Mouse (Mus musculus): ENCODE data around the gene Per1. TPM values are rescaled to one million over a fixed set of nuclear protein-coding genes. Genes with fewer than 3 reads are reported as not detected.

Gene Per1
- polyA plus RNA-seq, 1 experiment from 2014 or later = 10.1 TPM

GRCm38 (mm10) chr11:69133566-69133922 lies 38.5 kb downstream of the Per1 start:
- Histone ChIP-seq H3K4me3 (replicated peaks; ENCODE audit: low read length) (peak overlapping the region; percentile 39; the same call in 1 of the 2 replicates), H3K4me2 (replicated peaks) (peak overlapping the region; percentile 66), H3K4me1 (replicated peaks; ENCODE audit: control insufficient read depth, insufficient read depth, low read length) (peaks cover 9% of the 10 kb centered on the region; the same call in 1 of the 2 replicates), H3K9me3 (ENCODE audit: control insufficient read depth, low read length) (no peaks in the 10 kb centered on the region), H3K36me3 (replicated peaks; ENCODE audit: control insufficient read depth, insufficient read depth) (no peaks in the 10 kb centered on the region), H3K27me3 (ENCODE audit: control insufficient read depth, insufficient read depth, low read length) (no peaks in the 10 kb centered on the region), H3K27ac (no peak overlapping the region), H3K9ac (peak overlapping the region; percentile 58; the same call in 1 of the 2 replicates)
- WGBS = 14% methylated on average over 5 of the region's 5 CpGs
- DNase-seq (ENCODE audit: low spot score) (no peak), ATAC-seq (ENCODE audit: low FRiP score) (peak; percentile 34; the same call in 1 of the 2 replicates)

GRCm38 (mm10) chr11:69133923-69134621 lies 39.1 kb downstream of the Per1 start:
- Histone ChIP-seq H3K27me3 (ENCODE audit: control insufficient read depth, insufficient read depth, low read length) (no peaks in the 10 kb centered on the region), H3K36me3 (replicated peaks; ENCODE audit: control insufficient read depth, insufficient read depth) (no peaks in the 10 kb centered on the region), H3K4me2 (replicated peaks) (peak overlapping the region; percentile 66), H3K9ac (peak overlapping the region; percentile 58), H3K27ac (no peak overlapping the region), H3K9me3 (ENCODE audit: control insufficient read depth, low read length) (no peaks in the 10 kb centered on the region), H3K4me1 (replicated peaks; ENCODE audit: control insufficient read depth, insufficient read depth, low read length) (peaks cover 9% of the 10 kb centered on the region; the same call in 1 of the 2 replicates), H3K4me3 (replicated peaks; ENCODE audit: low read length) (peak overlapping the region; percentile 39)
- peak; percentile 69 for ATAC-seq (ENCODE audit: low FRiP score)
- DNase-seq (ENCODE audit: low spot score) = peak; percentile 57
- WGBS = 2% methylated on average over 34 of the region's 34 CpGs

GRCm38 (mm10) chr11:69134622-69134968 lies 39.6 kb downstream of the Per1 start:
- DNase-seq (ENCODE audit: low spot score) (no peak), ATAC-seq (ENCODE audit: low FRiP score) (peak; percentile 12; the same call in 1 of the 2 replicates)
- no peaks in the 10 kb centered on the region for H3K9me3 ChIP-seq (ENCODE audit: control insufficient read depth, low read length)
- H3K9ac ChIP-seq = peak overlapping the region; percentile 58
- no peaks in the 10 kb centered on the region for H3K36me3 ChIP-seq (replicated peaks; ENCODE audit: control insufficient read depth, insufficient read depth)
- H3K4me1 ChIP-seq (replicated peaks; ENCODE audit: control insufficient read depth, insufficient read depth, low read length) = peaks cover 9% of the 10 kb centered on the region; the same call in 1 of the 2 replicates
- no peak overlapping the region for H3K27ac ChIP-seq
- H3K4me3 ChIP-seq (replicated peaks; ENCODE audit: low read length) = peak overlapping the region; percentile 39
- H3K27me3 ChIP-seq (ENCODE audit: control insufficient read depth, insufficient read depth, low read length) = no peaks in the 10 kb centered on the region
- WGBS = 33% methylated on average over 8 of the region's 8 CpGs
- H3K4me2 ChIP-seq (replicated peaks) = peak overlapping the region; percentile 66

- ATAC-seq (ENCODE audit: low FRiP score) (no peak), DNase-seq (ENCODE audit: low spot score) (no peak)
- Histone ChIP-seq H3K4me3 (replicated peaks; ENCODE audit: low read length) (no peak overlapping the region), H3K4me1 (replicated peaks; ENCODE audit: control insufficient read depth, insufficient read depth, low read length) (peaks cover 9% of the 10 kb centered on the region; the same call in 1 of the 2 replicates), H3K4me2 (replicated peaks) (no peak overlapping the region), H3K27ac (no peak overlapping the region), H3K9ac (no peak overlapping the region), H3K9me3 (ENCODE audit: control insufficient read depth, low read length) (no peaks in the 10 kb centered on the region), H3K36me3 (replicated peaks; ENCODE audit: control insufficient read depth, insufficient read depth) (no peaks in the 10 kb centered on the region), H3K27me3 (ENCODE audit: control insufficient read depth, insufficient read depth, low read length) (no peaks in the 10 kb centered on the region)
- 94% methylated on average over 6 of the region's 6 CpGs for WGBS
Observed at GRCm38 (mm10) chr11:69135361-69135760, 40.3 kb downstream of the Per1 start.

- ATAC-seq (ENCODE audit: low FRiP score) = no peak
- no peak overlapping the region for H3K27ac ChIP-seq
- H3K36me3 ChIP-seq (replicated peaks; ENCODE audit: control insufficient read depth, insufficient read depth) = no peaks in the 10 kb centered on the region
- no peak overlapping the region for H3K9ac ChIP-seq
- H3K4me3 ChIP-seq (replicated peaks; ENCODE audit: low read length) = no peak overlapping the region
- H3K4me2 ChIP-seq (replicated peaks) = no peak overlapping the region
- peaks cover 5% of the 10 kb centered on the region; the same call in 1 of the 2 replicates for H3K27me3 ChIP-seq (ENCODE audit: control insufficient read depth, insufficient read depth, low read length)
- DNase-seq (ENCODE audit: low spot score) = no peak
- 64% methylated on average over 7 of the region's 7 CpGs for WGBS
- peaks cover 5% of the 10 kb centered on the region; the same call in 1 of the 2 replicates for H3K4me1 ChIP-seq (replicated peaks; ENCODE audit: control insufficient read depth, insufficient read depth, low read length)
- no peaks in the 10 kb centered on the region for H3K9me3 ChIP-seq (ENCODE audit: control insufficient read depth, low read length)
Observed at GRCm38 (mm10) chr11:69147546-69147945, 52.5 kb downstream of the Per1 start.

- peaks cover 5% of the 10 kb centered on the region; the same call in 1 of the 2 replicates for H3K4me1 ChIP-seq (replicated peaks; ENCODE audit: control insufficient read depth, insufficient read depth, low read length)
- DNase-seq (ENCODE audit: low spot score) (no peak), ATAC-seq (ENCODE audit: low FRiP score) (no peak)
- H3K27ac ChIP-seq = no peak overlapping the region
- no peaks in the 10 kb centered on the region for H3K36me3 ChIP-seq (replicated peaks; ENCODE audit: control insufficient read depth, insufficient read depth)
- 87% methylated on average over 5 of the region's 5 CpGs for WGBS
- H3K4me2 ChIP-seq (replicated peaks) = no peak overlapping the region
- H3K4me3 ChIP-seq (replicated peaks; ENCODE audit: low read length) = no peak overlapping the region
- no peaks in the 10 kb centered on the region for H3K9me3 ChIP-seq (ENCODE audit: control insufficient read depth, low read length)
- peaks cover 5% of the 10 kb centered on the region; the same call in 1 of the 2 replicates for H3K27me3 ChIP-seq (ENCODE audit: control insufficient read depth, insufficient read depth, low read length)
- no peak overlapping the region for H3K9ac ChIP-seq
Observed at GRCm38 (mm10) chr11:69148451-69148960, 53.5 kb downstream of the Per1 start.

- Histone ChIP-seq H3K27me3 (ENCODE audit: control insufficient read depth, insufficient read depth, low read length) (peaks cover 5% of the 10 kb centered on the region; the same call in 1 of the 2 replicates), H3K9me3 (ENCODE audit: control insufficient read depth, low read length) (no peaks in the 10 kb centered on the region), H3K4me3 (replicated peaks; ENCODE audit: low read length) (no peak overlapping the region), H3K9ac (no peak overlapping the region), H3K4me2 (replicated peaks) (no peak overlapping the region), H3K27ac (no peak overlapping the region), H3K36me3 (replicated peaks; ENCODE audit: control insufficient read depth, insufficient read depth) (no peaks in the 10 kb centered on the region), H3K4me1 (replicated peaks; ENCODE audit: control insufficient read depth, insufficient read depth, low read length) (peaks cover 5% of the 10 kb centered on the region; the same call in 1 of the 2 replicates)
- ATAC-seq (ENCODE audit: low FRiP score) (no peak), DNase-seq (ENCODE audit: low spot score) (no peak)
- WGBS = 77% methylated on average over 6 of the region's 6 CpGs
Observed at GRCm38 (mm10) chr11:69149728-69150127, 54.7 kb downstream of the Per1 start.

GRCm38 (mm10) chr11:69150444-69150843 lies 55.4 kb downstream of the Per1 start:
- H3K27ac ChIP-seq = no peak overlapping the region
- H3K4me3 ChIP-seq (replicated peaks; ENCODE audit: low read length) = no peak overlapping the region
- peaks cover 5% of the 10 kb centered on the region; the same call in 1 of the 2 replicates for H3K4me1 ChIP-seq (replicated peaks; ENCODE audit: control insufficient read depth, insufficient read depth, low read length)
- no peaks in the 10 kb centered on the region for H3K36me3 ChIP-seq (replicated peaks; ENCODE audit: control insufficient read depth, insufficient read depth)
- 4% methylated on average over 7 of the region's 7 CpGs for WGBS
- peaks cover 5% of the 10 kb centered on the region; the same call in 1 of the 2 replicates for H3K27me3 ChIP-seq (ENCODE audit: control insufficient read depth, insufficient read depth, low read length)
- ATAC-seq (ENCODE audit: low FRiP score) (no peak), DNase-seq (ENCODE audit: low spot score) (peak; percentile 80)
- no peaks in the 10 kb centered on the region for H3K9me3 ChIP-seq (ENCODE audit: control insufficient read depth, low read length)
- H3K4me2 ChIP-seq (replicated peaks) = peak overlapping the region; percentile 27
- no peak overlapping the region for H3K9ac ChIP-seq

GRCm38 (mm10) chr11:69151004-69151403 lies 56.0 kb downstream of the Per1 start:
- peak overlapping the region; percentile 27 for H3K4me2 ChIP-seq (replicated peaks)
- no peak for DNase-seq (ENCODE audit: low spot score)
- H3K36me3 ChIP-seq (replicated peaks; ENCODE audit: control insufficient read depth, insufficient read depth) = no peaks in the 10 kb centered on the region
- peaks cover 5% of the 10 kb centered on the region; the same call in 1 of the 2 replicates for H3K27me3 ChIP-seq (ENCODE audit: control insufficient read depth, insufficient read depth, low read length)
- ATAC-seq (ENCODE audit: low FRiP score) = no peak
- H3K4me3 ChIP-seq (replicated peaks; ENCODE audit: low read length) = no peak overlapping the region
- WGBS = 72% methylated on average over 6 of the region's 6 CpGs
- no peaks in the 10 kb centered on the region for H3K9me3 ChIP-seq (ENCODE audit: control insufficient read depth, low read length)
- no peak overlapping the region for H3K27ac ChIP-seq
- no peak overlapping the region for H3K9ac ChIP-seq
- peaks cover 5% of the 10 kb centered on the region; the same call in 1 of the 2 replicates for H3K4me1 ChIP-seq (replicated peaks; ENCODE audit: control insufficient read depth, insufficient read depth, low read length)

Measured in hindbrain, embryonic 14.5 days (tissue).